Comparison of ENCODE assay signal across 26 mouse cellular contexts in genomic region chr1:121608000-121608399, GRCm38 (mm10). TPM values are rescaled to one million over a fixed set of nuclear protein-coding genes. Genes with fewer than 3 reads are reported as not detected.
DNase-seq lines count a peak whose midpoint lies in the region; ATAC-seq and TF ChIP-seq lines count a peak whose summit lies in the region.
"Had no signal": no experiment of that assay in that cellular context is flagged by ENCODE, and none has a peak within 500 bp of the region (broad histone marks: within the 10 kb centered on the region; RNA-seq: fewer than 3 reads in every experiment).

No protein-coding gene starts in this region.

- WGBS in kidney, embryonic 15.5 days = 21% methylated on average over 7 of the region's 7 CpGs

- no peaks in the 10 kb centered on the region for H3K9me3 ChIP-seq in G1E (replicated peaks)
- no peaks in the 10 kb centered on the region for H3K9me3 ChIP-seq in kidney, embryonic 15.5 days (replicated peaks)
- H3K9me3 ChIP-seq: embryonic facial prominence, embryonic 13.5 days; forebrain, embryonic 13.5 days; heart, embryonic 13.5 days; hindbrain, embryonic 13.5 days; limb, embryonic 10.5 days; liver, embryonic 15.5 days; midbrain, embryonic 12.5 days; neural tube, embryonic 12.5 days had no signal

- H3K27ac ChIP-seq in kidney, embryonic 15.5 days = no peak overlapping the region
- H3K27ac ChIP-seq: embryonic facial prominence, embryonic 13.5 days; forebrain, embryonic 13.5 days; heart, embryonic 13.5 days; hindbrain, embryonic 13.5 days; limb, embryonic 10.5 days; liver, embryonic 15.5 days; midbrain, embryonic 12.5 days; neural tube, embryonic 12.5 days had no signal

- H3K4me3 ChIP-seq in G1E (ENCODE audit: low read depth, low read length) = no peak overlapping the region; the same call in 1 of the 2 replicates
- no peak overlapping the region for H3K4me3 ChIP-seq in kidney, embryonic 15.5 days (replicated peaks)
- H3K4me3 ChIP-seq: embryonic facial prominence, embryonic 13.5 days; erythroblast, embryonic 14.5 days; forebrain, embryonic 13.5 days; heart, embryonic 13.5 days; hindbrain, embryonic 13.5 days; limb, embryonic 10.5 days; liver, embryonic 15.5 days; midbrain, embryonic 12.5 days; neural tube, embryonic 12.5 days had no signal

- H3K4me2 ChIP-seq in kidney, embryonic 15.5 days = no peak overlapping the region
- H3K4me2 ChIP-seq: embryonic facial prominence, embryonic 13.5 days; forebrain, embryonic 13.5 days; heart, embryonic 13.5 days; hindbrain, embryonic 13.5 days; liver, embryonic 15.5 days; midbrain, embryonic 12.5 days; neural tube, embryonic 12.5 days had no signal

- H3K36me3 ChIP-seq in G1E (replicated peaks) = no peaks in the 10 kb centered on the region
- no peaks in the 10 kb centered on the region for H3K36me3 ChIP-seq in kidney, embryonic 15.5 days
- H3K36me3 ChIP-seq: embryonic facial prominence, embryonic 13.5 days; heart, embryonic 13.5 days; hindbrain, embryonic 13.5 days; limb, embryonic 10.5 days; liver, embryonic 15.5 days; midbrain, embryonic 12.5 days; neural tube, embryonic 12.5 days had no signal

- peak; percentile 37 for ATAC-seq in G1E (ENCODE audit: extremely low read depth, insufficient number of reproducible peaks, low FRiP score, poor library complexity, severe bottlenecking)
- no peak for ATAC-seq in kidney, embryonic 15.5 days (replicated peaks; ENCODE audit: low FRiP score)
- ATAC-seq: forebrain, embryonic 13.5 days; lung, postnatal 0 days; Patski had no signal

- H3K4me1 ChIP-seq in G1E (ENCODE audit: insufficient read depth, low read depth, low read length) = peaks cover 4% of the 10 kb centered on the region
- no peaks in the 10 kb centered on the region for H3K4me1 ChIP-seq in kidney, embryonic 15.5 days
- H3K4me1 ChIP-seq: embryonic facial prominence, embryonic 13.5 days; forebrain, embryonic 13.5 days; heart, embryonic 13.5 days; hindbrain, embryonic 13.5 days; liver, embryonic 15.5 days; midbrain, embryonic 12.5 days; neural tube, embryonic 12.5 days had no signal

- no peaks in the 10 kb centered on the region for H3K27me3 ChIP-seq in G1E (ENCODE audit: insufficient read depth, low read length)
- no peaks in the 10 kb centered on the region for H3K27me3 ChIP-seq in kidney, embryonic 15.5 days
- H3K27me3 ChIP-seq: embryonic facial prominence, embryonic 13.5 days; forebrain, embryonic 13.5 days; heart, embryonic 13.5 days; hindbrain, embryonic 13.5 days; liver, embryonic 15.5 days; midbrain, embryonic 12.5 days; neural tube, embryonic 12.5 days had no signal

- peak; percentile 23 for DNase-seq in embryo, embryonic 10 days (ENCODE audit: low spot score)
- DNase-seq in embryo, embryonic 9.5 days (ENCODE audit: extremely low spot score) = no peak
- no peak for DNase-seq in G1E (ENCODE audit: low spot score)
- DNase-seq in mesoderm, embryonic 11.5 days (ENCODE audit: low read depth, low spot score) = peak; percentile 18
- DNase-seq in thymus, postnatal 10 days (ENCODE audit: low spot score in 2 of 2) = peak; percentile 64 to 74
- DNase-seq in frontal cortex, postnatal 10 days (ENCODE audit: low spot score in 2 of 2) = no peak
- no peak for DNase-seq in neural tube, embryonic 10.5 days (ENCODE audit: extremely low spot score, low spot score)
- DNase-seq: adrenal gland, adult 8-10 months; cerebellum, adult 11-12 months; cerebellum, postnatal 36 days; heart, postnatal 36 days; kidney, adult 11 months; liver; right cerebral cortex, postnatal 4 days had no signal

- TF ChIP-seq CTCF in G1E (IDR thresholded peaks at IDR 0.05; ENCODE audit: low read depth, low read length) = no peak

- no peak overlapping the region for H3K9ac ChIP-seq in kidney, embryonic 15.5 days
- H3K9ac ChIP-seq: embryonic facial prominence, embryonic 13.5 days; forebrain, embryonic 13.5 days; heart, embryonic 13.5 days; hindbrain, embryonic 13.5 days; liver, embryonic 15.5 days; midbrain, embryonic 12.5 days; neural tube, embryonic 12.5 days had no signal

RNA-seq across cellular contexts. Expression of gene Ddx18, which starts 40.2 kb away (rescaled TPM):
- total RNA-seq in G1E (2014; fragmentation: Nextera tagmentation) (296 and 397 TPM in 2 replicates), G1E (2017) (93.8 and 109 TPM in 2 replicates)
- 20.4 and 21.6 TPM in 2 replicates for polyA plus RNA-seq in G1E (2012)
- 76.9 and 82.1 TPM in 2 replicates for polyA plus RNA-seq in kidney, embryonic 15.5 days (2015; fragmentation: Nextera tagmentation; extraction: Ambion mirVana)

Comparison
In these comparisons a context has a peak if more than half of its experiments do, and no peak if none do; other contexts are left out.
1. DNase-seq: peak in embryo, embryonic 10 days (single experiment), mesoderm, embryonic 11.5 days (single experiment) and thymus, postnatal 10 days (2 of 2); none in embryo, embryonic 9.5 days (single experiment), G1E (single experiment), frontal cortex, postnatal 10 days (0 of 2) and neural tube, embryonic 10.5 days (single experiment).